Mouse (Mus musculus): ENCODE results near the gene Cdc7. TPM values are rescaled to one million over a fixed set of nuclear protein-coding genes. Genes with fewer than 3 reads are reported as not detected.

Cdc7 gene
- total and polyA plus RNA-seq, 3 experiments: 2.3 to 3.3 (median 2.9) TPM

- DNase-seq: no peak
Observed at GRCm38 (mm10) chr5:107022064-107022428, 57.9 kb downstream of the Cdc7 start.

- no peak for DNase-seq
Observed at GRCm38 (mm10) chr5:107023951-107024350, 59.8 kb downstream of the Cdc7 start.

- no peak for DNase-seq
Observed at GRCm38 (mm10) chr5:107025371-107025770, 61.2 kb downstream of the Cdc7 start.

GRCm38 (mm10) chr5:107025809-107026208 lies 61.7 kb downstream of the Cdc7 start:
- no peak for DNase-seq

GRCm38 (mm10) chr5:107027616-107028015 lies 63.5 kb downstream of the Cdc7 start:
- DNase-seq: no peak

GRCm38 (mm10) chr5:107028557-107028956 lies 64.4 kb downstream of the Cdc7 start:
- DNase-seq: no peak

GRCm38 (mm10) chr5:107029801-107030200 lies 65.7 kb downstream of the Cdc7 start:
- no peak for DNase-seq

GRCm38 (mm10) chr5:107030821-107031220 lies 66.7 kb downstream of the Cdc7 start:
- DNase-seq: no peak

Other genes starting within 250 kb of the Cdc7 start
- not detected for gene Hfm1, start 38.0 kb upstream of the Cdc7 start, total RNA-seq (2021)
- gene Hfm1, start 38.0 kb upstream of the Cdc7 start, polyA plus RNA-seq (2012; rRNA removed): not detected in 2 replicates

All from adrenal gland, adult 2 months (tissue).